Mouse (Mus musculus) E14TG2a.4 (cell line): ENCODE data around the gene Slc16a4.

Experiments
- CTCF ChIP-seq: conservative IDR thresholded peaks from 2 replicates; pipeline ENCODE4 v1.5.1; 2014; ENCODE audit warnings: low read length
- NANOG ChIP-seq: IDR thresholded peaks from 2 replicates; pipeline ENCODE4 v1.6.1; 2014; ENCODE audit warnings: borderline replicate concordance, low read length, mixed read lengths

DNA sequence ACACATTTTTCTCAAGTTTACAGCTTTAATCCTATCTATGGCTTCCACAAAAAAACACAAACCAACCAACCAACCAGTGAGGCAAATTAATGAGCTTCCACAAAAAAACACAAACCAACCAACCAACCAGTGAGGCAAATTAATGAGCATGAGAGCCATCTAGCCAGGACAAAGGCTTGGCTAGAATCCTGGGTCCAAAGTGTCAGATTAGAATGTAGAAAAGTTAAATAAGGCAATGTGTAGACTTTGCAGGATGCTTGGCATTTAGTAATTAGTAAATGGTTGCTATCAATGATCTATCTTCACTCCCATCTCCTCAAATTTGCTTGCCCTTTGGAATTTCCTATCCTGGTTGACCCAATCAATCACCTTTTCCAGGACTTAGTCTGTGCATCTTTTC, 30.7 kb downstream of the Slc16a4 start:
- TF ChIP-seq NANOG (no peak), CTCF (no peak)
